Mouse (Mus musculus) forebrain, embryonic 11.5 days (tissue): ENCODE results near the gene Ppp1r13b. TPM values are rescaled to one million over a fixed set of nuclear protein-coding genes. Genes with fewer than 3 reads are reported as not detected.

Source experiments
- ATAC-seq: fragments of 200-750 bp; cut with Nextera tagmentation; replicated peaks from 2 replicates; pipeline ENCODE4 v1.8.0; 2017; ENCODE audit warnings: moderate TSS enrichment; ENCODE audit not compliant: low FRiP score
- DNase-seq: peaks from one replicate; pipeline ENCODE4 v3.0.0-alpha.2; 2017; ENCODE audit warnings: low spot score
- H3K27ac ChIP-seq: fragments of 300-500 bp; sonication (generic); 2 replicates; pipeline ENCODE4 v1.5.1; 2014; ENCODE audit warnings: low read depth, low read length
- H3K27me3 ChIP-seq: fragments of 300-500 bp; sonication (generic); 2 replicates; pipeline ENCODE4 v1.6.1; 2014; ENCODE audit warnings: mild to moderate bottlenecking, low read length, mixed read lengths; ENCODE audit not compliant: control insufficient read depth, insufficient read depth
- H3K36me3 ChIP-seq: fragments of 300-500 bp; sonication (generic); 2 replicates; pipeline ENCODE4 v1.6.1; 2014; ENCODE audit warnings: mild to moderate bottlenecking, low read length, moderate library complexity, mixed read lengths; ENCODE audit not compliant: control insufficient read depth, insufficient read depth
- H3K4me1 ChIP-seq: fragments of 300-500 bp; sonication (generic); replicated peaks from 2 replicates; pipeline ENCODE4 v1.6.1; 2014; ENCODE audit warnings: low read length, mixed read lengths; ENCODE audit not compliant: control insufficient read depth, insufficient read depth
- H3K4me2 ChIP-seq: fragments of 300-500 bp; sonication (generic); 2 replicates; pipeline ENCODE4 v1.6.1; 2014; ENCODE audit warnings: low read depth, mild to moderate bottlenecking, low read length, moderate library complexity, mixed read lengths; ENCODE audit not compliant: severe bottlenecking
- H3K4me3 ChIP-seq: fragments of 300-500 bp; sonication (generic); 2 replicates; pipeline ENCODE4 v1.5.1; 2014; ENCODE audit warnings: low read depth, low read length
- H3K9ac ChIP-seq: fragments of 300-500 bp; sonication (generic); 2 replicates; pipeline ENCODE4 v1.6.1; 2014; ENCODE audit warnings: low read length
- H3K9me3 ChIP-seq: fragments of 300-500 bp; sonication (generic); 2 replicates; pipeline ENCODE4 v1.6.1; 2016; ENCODE audit warnings: low read length, mixed read lengths; ENCODE audit not compliant: control insufficient read depth
- WGBS: fragments of 180-500 bp; shearing (Covaris S2); extraction: QIAGEN DNeasy Blood & Tissue Kit; methylation state at CpG from one replicate; pipeline ENCODE4 v1.1.7; 2014; 5-methylcytosine and 5-hydroxymethylcytosine counted together
- polyA plus RNA-seq: library from polyadenylated mRNA; unstranded; fragments of >200 nt; fragmentation: Nextera tagmentation; extraction: Ambion mirVana; gene quantifications from 2 replicates; pipeline ENCODE4 v1.2.1, GENCODE M21; 2014

Ppp1r13b gene
- polyA plus RNA-seq, 1 experiment from 2014 or later: 6.3 TPM

- no peaks in the 10 kb centered on the region for H3K4me1 ChIP-seq
- no peak overlapping the region for H3K4me2 ChIP-seq
- H3K27ac ChIP-seq: no peak overlapping the region
- H3K9me3 ChIP-seq: no peaks in the 10 kb centered on the region
- H3K4me3 ChIP-seq: no peak overlapping the region
- 95% methylated on average over 7 of the region's 7 CpGs for WGBS
- H3K27me3 ChIP-seq: no peaks in the 10 kb centered on the region
- no peak overlapping the region for H3K9ac ChIP-seq
- H3K36me3 ChIP-seq: peaks cover 25% of the 10 kb centered on the region; the same call in 1 of the 2 replicates
- no peak for ATAC-seq
- no peak for DNase-seq
Observed at GRCm38 (mm10) chr12:111790631-111791030, 117.3 kb downstream of the Ppp1r13b start.

GRCm38 (mm10) chr12:111790090-111790489 lies 117.8 kb downstream of the Ppp1r13b start:
- no peaks in the 10 kb centered on the region for H3K27me3 ChIP-seq
- H3K27ac ChIP-seq: no peak overlapping the region
- no peak overlapping the region for H3K9ac ChIP-seq
- ATAC-seq (no peak), DNase-seq (no peak)
- no peaks in the 10 kb centered on the region for H3K9me3 ChIP-seq
- 93% methylated on average over 5 of the region's 5 CpGs for WGBS
- H3K4me3 ChIP-seq: no peak overlapping the region
- no peaks in the 10 kb centered on the region for H3K4me1 ChIP-seq
- peaks cover 25% of the 10 kb centered on the region; the same call in 1 of the 2 replicates for H3K36me3 ChIP-seq
- no peak overlapping the region for H3K4me2 ChIP-seq

- ATAC-seq (no peak), DNase-seq (no peak)
- H3K27me3 ChIP-seq: no peaks in the 10 kb centered on the region
- H3K4me2 ChIP-seq: no peak overlapping the region
- WGBS: 87% methylated on average over 6 of the region's 6 CpGs
- no peak overlapping the region for H3K9ac ChIP-seq
- H3K4me1 ChIP-seq: no peaks in the 10 kb centered on the region
- no peak overlapping the region for H3K4me3 ChIP-seq
- peaks cover 20% of the 10 kb centered on the region; the same call in 1 of the 2 replicates for H3K36me3 ChIP-seq
- no peaks in the 10 kb centered on the region for H3K9me3 ChIP-seq
- H3K27ac ChIP-seq: no peak overlapping the region
Observed at GRCm38 (mm10) chr12:111787015-111787414, 120.9 kb downstream of the Ppp1r13b start.

- no peaks in the 10 kb centered on the region for H3K9me3 ChIP-seq
- no peak overlapping the region for H3K4me3 ChIP-seq
- DNase-seq (no peak), ATAC-seq (no peak)
- no peaks in the 10 kb centered on the region for H3K27me3 ChIP-seq
- no peaks in the 10 kb centered on the region for H3K4me1 ChIP-seq
- no peak overlapping the region for H3K27ac ChIP-seq
- H3K36me3 ChIP-seq: peaks cover 21% of the 10 kb centered on the region; the same call in 1 of the 2 replicates
- 75% methylated on average over 11 of the region's 15 CpGs for WGBS
- no peak overlapping the region for H3K9ac ChIP-seq
- no peak overlapping the region for H3K4me2 ChIP-seq
Observed at GRCm38 (mm10) chr12:111785174-111785573, 122.7 kb downstream of the Ppp1r13b start.

GRCm38 (mm10) chr12:111779544-111779943 lies 128.4 kb downstream of the Ppp1r13b start:
- peaks cover 28% of the 10 kb centered on the region for H3K36me3 ChIP-seq
- WGBS: 90% methylated on average over 1 of the region's 1 CpGs
- H3K4me1 ChIP-seq: no peaks in the 10 kb centered on the region
- H3K9ac ChIP-seq: no peak overlapping the region
- H3K27me3 ChIP-seq: no peaks in the 10 kb centered on the region
- no peak overlapping the region for H3K4me2 ChIP-seq
- DNase-seq (no peak), ATAC-seq (no peak)
- no peak overlapping the region for H3K27ac ChIP-seq
- no peak overlapping the region for H3K4me3 ChIP-seq
- no peaks in the 10 kb centered on the region for H3K9me3 ChIP-seq

Other genes with a start within 250 kb of the Ppp1r13b start
- 2,325 and 2,523 TPM in 2 replicates for gene Ckb, start 235.8 kb downstream of the Ppp1r13b start, polyA plus RNA-seq
- gene Trmt61a, start 230.0 kb downstream of the Ppp1r13b start, polyA plus RNA-seq: 12.9 and 15.6 TPM in 2 replicates
- 65.2 and 67.7 TPM in 2 replicates for gene Bag5, start 194.9 kb downstream of the Ppp1r13b start, polyA plus RNA-seq
- 55.4 and 55.5 TPM in 2 replicates for gene Apopt1, start 194.8 kb downstream of the Ppp1r13b start, polyA plus RNA-seq
- 226 and 247 TPM in 2 replicates for gene Klc1, start 149.3 kb downstream of the Ppp1r13b start, polyA plus RNA-seq
- gene Xrcc3, start 94.2 kb downstream of the Ppp1r13b start, polyA plus RNA-seq: 19.6 and 20.1 TPM in 2 replicates
- 66.5 and 68.4 TPM in 2 replicates for gene Zfyve21, start 93.9 kb downstream of the Ppp1r13b start, polyA plus RNA-seq
- 524 and 551 TPM in 2 replicates for gene Atp5mpl, start 58.9 kb upstream of the Ppp1r13b start, polyA plus RNA-seq
- 0.94 and 1.7 TPM in 2 replicates for gene Tdrd9, start 63.4 kb upstream of the Ppp1r13b start, polyA plus RNA-seq
- not detected in 2 replicates for gene Rd3l, start 73.2 kb upstream of the Ppp1r13b start, polyA plus RNA-seq
- gene Aspg, start 198.6 kb upstream of the Ppp1r13b start, polyA plus RNA-seq: 0.29 and 1.1 TPM in 2 replicates
- 6.4 and 7.1 TPM in 2 replicates for gene Kif26a, start 238.1 kb upstream of the Ppp1r13b start, polyA plus RNA-seq